Mouse (Mus musculus) CD4-positive, CD25-positive, alpha-beta regulatory T cell, adult 2 months (primary cell): Measurements from ENCODE around the gene Preb.
A peak's percentile ranks its signal among the peaks of the same experiment; 100 is the strongest.

Source experiments
- DNase-seq: peaks from one replicate; pipeline ENCODE4 v3.0.0-alpha.2; 2012; ENCODE audit warnings: low read depth, low spot score

Gene Preb

DNA sequence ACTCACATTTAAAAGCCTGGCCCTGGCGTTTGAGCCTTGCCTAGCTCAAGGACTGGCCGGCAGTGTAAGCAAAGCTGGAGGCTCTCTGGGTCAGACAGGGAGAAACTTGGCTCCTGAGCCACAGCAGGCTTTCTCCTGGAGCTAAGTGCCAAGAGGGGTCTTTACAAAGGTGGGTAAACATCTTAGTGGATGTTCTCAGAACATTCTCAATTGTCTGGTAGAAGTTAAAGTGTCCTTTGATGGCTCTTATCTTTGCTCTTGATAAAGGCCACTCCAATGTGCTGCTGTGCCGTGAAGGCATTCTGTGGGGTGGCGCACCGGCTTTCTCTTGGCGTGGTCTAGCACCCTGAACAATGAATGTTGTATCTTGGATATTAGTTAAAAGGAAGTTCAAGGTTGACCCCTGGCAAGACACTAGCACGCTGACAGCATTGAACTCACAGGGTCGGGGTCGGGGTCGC is 37.5 kb downstream of the Preb start:
- no peak for DNase-seq

DNA sequence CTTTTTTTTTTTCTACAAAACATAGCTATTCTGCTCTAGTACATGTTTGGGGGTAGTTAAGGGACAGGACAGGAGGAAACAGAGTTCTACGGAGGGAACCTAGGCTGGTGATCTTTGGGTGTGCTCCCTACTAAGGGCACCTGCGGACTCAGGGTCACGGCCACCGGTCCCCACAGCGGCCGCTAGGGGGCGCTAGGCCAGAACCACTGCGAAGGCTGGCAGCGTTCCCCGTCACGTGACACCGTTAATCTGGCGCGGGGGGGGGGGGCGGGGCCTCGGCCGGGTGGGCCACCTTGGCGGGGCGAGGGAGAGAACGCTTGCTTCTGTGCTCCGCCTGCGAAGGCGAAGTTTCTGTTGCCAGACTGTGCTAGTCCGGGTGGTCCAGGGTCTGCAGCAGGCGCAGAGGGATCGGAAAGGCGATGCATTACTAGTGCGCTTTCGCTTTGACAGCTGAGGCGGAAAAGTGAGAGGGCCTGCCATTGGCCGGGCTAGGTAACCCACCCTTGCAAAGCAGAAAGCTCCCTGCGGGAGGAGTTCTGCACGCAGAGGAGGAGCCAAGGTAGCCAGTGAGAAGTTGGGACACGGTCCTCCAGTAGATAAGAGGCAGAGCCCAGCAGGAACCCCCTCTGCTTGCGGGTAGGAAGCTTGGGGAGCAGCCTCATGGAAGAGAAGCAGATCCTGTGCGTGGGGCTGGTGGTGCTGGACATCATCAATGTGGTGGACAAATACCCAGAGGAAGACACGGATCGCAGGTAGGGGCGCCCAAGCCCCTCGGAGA is 38.7 kb downstream of the Preb start, which contains the start of gene Khk:
TSS of gene Khk (plus strand) at position 176 of the 778 bp plus-strand sequence.
- DNase-seq = peak; percentile 97

DNA sequence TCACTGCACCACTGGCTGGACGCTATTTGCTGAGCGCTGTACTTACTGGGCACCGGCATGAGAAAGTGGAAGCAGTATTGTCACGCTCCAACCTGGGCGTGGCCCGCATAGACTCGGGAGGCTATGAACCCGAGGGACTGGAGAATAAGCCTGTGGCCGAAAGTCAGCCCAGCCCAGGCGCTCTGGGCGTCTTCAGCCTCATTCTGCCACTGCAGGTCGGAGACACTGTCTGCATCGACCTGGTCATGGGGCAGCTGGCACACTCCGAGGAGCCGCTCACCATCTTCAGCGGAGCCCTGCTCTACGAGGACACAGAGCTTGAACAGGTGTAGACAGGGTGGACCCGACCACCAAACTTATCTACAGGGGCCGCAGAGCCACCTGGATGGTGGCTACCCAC is 39.5 kb downstream of the Preb start:
- no peak for DNase-seq

DNA sequence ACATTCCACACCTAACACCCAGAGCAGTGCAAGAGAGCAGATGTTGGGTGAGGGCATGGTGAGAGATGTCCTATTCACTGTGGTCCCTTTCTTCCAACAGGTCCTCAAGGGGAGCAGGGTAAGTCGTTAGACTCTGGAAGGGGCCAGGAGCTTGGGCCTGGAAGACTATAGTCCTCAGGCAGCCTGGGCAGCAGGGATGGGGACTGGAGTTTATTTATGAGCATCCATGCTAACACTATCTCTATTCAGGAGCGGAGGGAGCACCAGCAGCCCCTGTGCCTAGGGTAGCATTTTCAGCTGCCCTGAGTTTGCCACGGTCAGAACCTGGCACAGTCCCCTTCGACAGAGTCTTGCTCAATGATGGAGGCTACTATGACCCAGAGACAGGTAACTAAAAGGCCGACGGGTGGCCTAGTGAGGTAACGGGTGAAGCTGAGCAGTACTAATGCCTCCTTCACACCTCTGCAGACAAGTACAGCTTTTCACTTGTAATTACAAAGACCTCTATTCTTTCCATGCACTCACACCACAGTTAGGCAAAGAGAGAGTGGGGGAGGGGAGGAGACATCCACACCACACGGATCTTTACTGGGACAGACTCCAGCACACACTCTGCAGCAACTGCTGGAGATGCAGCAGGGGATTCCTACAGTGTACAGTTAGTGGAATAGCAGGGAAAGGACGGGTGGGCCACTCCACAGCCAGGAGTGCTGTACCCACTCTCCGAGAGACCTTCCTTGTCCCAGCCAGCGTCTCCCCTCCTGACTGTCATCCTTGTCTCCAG is 40.1 kb downstream of the Preb start:
- DNase-seq = no peak

DNA sequence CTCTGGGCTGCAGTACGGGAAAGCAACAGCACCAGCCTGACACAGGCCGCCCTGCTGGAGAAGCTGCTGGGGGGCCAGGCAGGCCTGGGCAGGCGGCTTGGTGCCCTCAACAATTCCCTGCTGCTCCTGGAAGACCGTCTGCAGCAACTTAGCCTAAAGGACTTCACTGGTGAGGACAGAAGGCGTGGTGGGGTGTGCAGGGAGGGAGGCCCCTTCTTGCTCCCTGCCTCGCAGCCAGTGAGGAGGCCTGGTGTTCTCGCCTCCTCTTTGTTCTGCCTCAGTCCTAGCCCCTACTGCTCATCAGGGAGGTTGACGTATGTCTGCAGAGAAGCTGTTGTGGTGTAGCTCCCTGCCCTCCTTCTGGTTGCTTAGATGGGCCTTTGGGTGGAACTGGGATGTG is 41.5 kb downstream of the Preb start:
- DNase-seq = no peak

DNA sequence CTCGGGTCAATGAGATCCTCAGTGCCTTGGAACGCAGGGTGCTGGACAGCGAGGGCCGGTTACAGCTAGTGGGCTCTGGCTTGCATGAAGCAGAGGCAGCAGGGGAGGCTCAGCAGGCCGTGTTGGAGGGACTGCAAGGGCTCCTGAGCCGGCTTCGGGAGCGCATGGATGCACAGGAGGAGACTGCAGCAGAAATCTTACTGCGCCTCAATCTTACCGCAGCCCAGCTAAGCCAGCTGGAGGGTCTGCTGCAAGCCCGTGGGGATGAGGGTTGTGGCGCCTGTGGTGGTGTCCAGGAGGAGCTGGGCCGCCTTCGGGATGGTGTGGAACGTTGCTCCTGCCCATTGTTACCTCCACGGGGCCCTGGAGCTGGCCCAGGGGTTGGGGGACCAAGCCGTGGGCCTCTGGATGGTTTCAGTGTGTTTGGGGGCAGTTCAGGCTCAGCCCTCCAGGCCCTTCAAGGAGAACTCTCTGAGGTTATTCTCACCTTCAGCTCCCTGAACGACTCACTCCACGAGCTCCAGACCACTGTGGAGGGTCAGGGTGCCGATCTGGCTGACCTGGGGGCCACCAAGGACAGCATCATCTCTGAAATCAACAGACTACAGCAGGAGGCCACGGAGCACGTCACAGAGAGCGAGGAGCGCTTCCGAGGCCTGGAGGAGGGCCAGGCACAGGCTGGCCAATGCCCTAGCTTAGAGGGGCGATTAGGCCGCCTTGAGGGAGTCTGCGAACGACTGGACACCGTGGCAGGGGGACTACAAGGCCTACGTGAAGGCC is 42.1 kb downstream of the Preb start:
- no peak for DNase-seq

DNA sequence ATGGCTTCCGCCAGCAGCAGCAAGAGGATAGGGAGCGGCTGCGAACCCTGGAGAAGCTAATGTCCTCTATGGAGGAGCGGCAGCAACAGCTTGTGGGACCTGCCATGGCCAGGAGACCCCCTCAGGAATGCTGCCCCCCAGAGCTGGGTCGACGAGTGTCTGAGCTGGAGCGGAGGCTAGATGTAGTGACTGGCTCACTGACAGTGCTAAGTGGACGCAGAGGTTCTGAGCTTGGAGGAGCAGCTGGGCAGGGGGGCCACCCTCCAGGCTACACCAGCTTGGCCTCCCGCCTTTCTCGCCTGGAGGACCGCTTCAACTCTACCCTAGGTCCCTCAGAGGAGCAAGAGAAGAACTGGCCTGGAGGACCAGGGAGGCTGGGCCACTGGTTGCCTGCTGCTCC is 42.8 kb downstream of the Preb start:
- no peak for DNase-seq

DNA sequence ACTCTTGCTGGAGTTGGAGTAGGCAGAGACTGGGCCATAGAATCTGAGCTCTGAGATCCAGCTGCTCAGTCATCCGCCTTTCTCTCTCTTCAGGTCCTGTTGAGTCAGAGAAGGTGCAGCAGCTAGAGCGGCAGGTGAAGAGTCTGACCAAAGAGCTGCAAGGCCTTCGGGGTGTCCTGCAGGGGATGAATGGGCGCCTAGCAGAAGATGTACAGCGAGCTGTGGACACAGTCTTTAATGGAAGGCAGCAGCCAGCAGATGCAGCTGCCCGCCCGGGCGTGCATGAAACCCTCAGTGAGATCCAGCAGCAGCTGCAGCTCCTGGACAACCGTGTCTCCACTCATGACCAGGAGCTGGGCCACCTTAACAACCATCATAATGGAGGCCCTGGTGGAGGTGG is 43.3 kb downstream of the Preb start:
- no peak for DNase-seq

DNA sequence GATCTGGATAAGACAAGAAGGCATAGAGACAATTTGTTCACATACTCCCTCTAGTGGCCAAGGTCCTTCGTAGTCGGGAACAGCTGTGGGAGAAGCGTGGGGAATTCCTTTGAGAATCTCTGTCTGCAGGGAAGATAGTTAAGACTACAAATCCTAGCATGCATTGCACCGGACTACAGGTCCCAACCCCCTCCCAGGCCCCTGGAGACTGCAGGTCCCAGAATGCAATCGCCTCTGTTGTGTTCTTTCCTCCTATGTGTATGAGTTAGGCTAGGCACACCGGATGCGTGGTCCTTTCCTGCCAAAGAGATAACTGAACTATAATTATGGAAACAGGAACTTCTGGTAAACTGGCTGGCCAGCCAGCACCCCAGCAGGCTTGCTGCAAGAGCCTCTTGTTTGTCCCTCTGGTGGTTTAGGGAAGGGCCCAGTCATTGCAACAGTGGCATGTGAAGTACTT is 44.2 kb downstream of the Preb start:
- DNase-seq = peak; percentile 79

DNA sequence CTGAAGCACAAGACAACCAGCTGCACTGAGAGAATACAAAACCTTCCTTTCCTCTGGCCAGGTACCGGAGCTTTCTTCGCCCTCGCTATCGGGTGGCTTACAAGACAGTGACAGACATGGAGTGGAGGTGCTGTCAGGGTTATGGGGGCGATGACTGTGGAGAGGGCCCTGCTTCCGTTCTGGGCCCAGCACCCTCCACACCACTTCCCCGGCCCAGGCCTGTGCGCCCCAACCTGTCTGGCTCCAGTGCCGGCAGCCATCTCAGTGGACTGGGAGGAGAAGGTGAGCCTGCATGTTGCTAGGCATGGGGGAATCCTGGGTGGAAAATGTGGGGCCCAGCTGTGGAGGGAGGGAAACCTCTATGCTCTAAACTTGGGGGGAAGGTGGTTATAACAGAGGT is 44.7 kb downstream of the Preb start:
- DNase-seq = no peak

DNA sequence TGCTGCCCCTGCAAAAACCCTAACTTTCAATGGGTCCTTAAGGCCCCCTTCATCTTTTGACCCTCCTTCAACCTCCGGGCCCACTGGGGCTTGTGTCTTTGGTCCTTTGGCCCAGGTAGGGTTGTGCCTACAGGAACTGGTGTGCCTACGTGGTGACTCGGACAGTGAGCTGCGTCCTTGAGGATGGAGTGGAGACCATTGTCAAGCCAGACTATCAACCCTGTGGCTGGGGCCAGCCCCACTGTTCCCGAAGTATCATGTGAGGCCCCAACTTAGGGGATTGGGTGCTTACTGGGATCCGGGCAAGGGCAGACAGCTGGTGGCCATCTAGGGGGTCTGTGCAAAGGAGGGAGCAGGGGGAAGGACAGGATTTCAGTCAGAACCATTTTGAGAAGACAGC is 45.3 kb downstream of the Preb start:
- DNase-seq = no peak

DNA sequence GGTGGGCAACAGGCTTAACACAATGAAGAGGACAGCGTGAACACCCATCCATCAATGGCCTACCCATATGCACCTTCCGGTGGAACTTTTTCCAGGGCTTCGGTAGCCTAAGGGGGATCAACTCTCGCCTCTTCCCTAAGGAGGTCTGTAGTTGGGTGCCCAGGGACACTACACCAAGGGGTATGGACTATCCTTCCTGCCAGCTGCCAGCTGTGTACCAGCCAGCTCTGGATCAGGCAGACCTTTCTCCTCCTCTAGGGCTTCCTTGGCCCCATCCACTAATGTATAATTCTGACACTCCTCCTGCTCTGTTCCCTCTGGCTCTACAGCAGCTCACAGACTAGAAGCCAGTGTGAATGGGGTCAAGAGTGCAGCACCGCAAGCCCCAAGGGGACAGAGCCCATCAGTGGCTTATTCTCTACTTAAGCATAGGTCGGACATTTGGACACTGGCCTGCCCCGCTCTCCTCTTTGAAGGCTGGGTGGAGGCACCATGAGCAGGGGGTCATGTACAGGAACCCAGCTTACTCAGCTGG is 46.0 kb downstream of the Preb start:
- no peak for DNase-seq

DNA sequence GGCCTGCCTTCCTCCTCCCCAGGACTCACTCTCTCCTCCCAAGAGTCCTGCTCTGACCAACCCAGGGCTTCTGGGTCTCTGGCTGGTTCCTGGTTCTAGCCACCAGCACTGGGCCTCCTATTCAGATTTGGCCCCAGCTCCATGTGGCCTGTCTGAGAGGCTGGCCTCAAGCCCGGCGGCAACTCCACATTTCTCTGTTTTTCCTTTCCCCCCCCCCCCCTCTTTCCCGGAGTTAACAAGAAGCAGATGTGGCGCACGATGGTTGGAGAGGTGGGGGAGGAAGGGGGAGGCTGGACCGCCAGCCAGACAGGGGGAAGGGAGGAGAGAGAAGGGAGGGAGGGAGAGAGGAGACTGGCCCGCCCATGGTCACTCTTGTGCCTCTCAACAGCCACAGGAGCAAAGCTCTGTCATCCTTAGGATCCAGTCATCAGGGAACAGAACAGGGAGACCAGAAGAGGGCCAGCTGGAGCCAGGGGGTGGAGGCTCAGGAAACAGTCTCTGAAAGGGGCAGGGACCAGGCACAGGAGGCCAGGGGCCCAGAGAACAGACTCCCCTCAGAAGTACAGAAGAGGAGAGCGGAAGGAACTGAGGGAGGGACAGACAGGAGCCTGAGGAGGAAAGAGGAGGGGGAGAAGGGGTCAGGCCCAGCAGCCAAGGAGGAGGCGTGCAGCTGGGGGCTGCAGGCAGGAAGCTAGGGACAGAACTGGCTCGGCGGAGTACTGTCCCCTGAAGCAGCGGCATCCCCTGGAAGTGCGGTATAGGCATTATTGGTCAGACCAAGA is 46.9 kb downstream of the Preb start, which contains the start of gene Emilin1:
TSS of gene Emilin1 (plus strand) at position 343 of the 782 bp plus-strand sequence.
- DNase-seq = no peak

DNA sequence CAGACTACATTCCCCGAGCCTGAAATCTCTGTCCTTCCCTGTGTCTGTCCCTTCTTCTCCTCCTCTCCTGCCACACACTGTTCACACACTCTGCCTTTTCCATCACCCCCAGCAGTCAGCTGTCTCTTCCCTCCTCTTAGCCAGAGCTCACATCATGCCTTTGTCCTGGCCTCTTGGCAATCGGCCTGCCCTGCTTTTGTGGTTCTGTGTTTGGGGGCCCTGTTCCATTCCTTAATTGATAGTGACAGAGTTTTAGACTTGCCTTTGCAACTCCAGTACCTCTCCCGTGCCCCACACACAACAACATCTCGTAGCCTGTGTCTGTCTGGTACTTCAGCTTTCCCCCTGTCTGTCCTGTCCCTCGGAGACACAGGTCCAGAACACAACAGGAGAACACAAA is 48.0 kb downstream of the Preb start:
- DNase-seq = no peak

DNA sequence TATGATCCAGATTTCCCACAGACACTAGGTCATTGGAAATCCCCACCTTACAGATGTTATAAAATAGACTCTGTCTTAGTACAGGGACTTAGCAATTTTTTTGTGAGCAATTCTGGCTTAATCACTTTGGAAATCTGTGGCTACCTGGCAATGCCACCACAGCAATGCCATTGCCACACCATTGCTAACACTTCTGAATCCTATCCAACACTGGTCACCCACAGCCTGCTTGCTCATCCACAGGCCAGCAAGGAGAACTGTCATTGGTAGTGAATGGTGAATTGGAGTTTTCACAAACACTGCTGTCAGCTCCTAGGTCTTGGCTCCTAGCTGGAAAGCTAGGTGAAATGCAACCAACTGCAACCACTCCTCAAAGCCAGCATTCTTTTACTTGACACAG is 49.7 kb downstream of the Preb start:
- no peak for DNase-seq

DNA sequence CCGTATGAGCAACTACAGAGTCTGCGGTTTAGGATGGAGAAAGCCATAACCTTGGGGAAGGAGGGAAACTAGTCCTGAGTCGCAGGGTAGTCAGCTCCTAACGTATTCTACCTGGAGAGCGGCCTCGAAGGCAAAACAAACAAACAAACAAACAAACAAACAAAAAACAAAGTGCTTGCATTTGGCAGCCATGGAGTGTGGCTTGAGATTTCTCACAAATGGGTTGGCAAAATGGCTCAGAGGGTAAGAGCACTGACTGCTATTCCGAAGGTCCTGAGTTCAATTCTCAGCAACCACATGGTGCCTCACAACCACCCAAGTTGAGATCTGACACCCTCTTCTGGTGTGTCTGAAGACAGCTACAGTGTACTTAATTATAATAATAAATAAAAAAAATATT is 50.3 kb downstream of the Preb start:
- no peak for DNase-seq

DNA sequence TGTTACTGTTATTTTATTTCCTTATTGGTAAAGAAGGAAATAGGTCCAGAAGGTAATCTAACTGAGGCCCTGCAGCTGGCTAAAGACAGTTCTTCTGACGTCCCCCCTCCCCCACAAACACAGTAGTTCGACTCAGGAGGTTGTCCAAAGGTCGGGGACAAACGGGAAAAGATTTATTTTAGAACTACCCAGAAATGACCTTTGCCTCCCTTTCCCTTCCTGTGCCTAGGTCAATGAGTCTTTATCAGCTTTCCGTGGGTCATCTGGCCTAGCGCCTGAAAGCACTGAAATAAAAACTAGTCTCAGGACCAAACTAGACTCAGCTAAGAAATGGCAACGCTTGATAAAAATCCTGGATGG is 50.9 kb downstream of the Preb start:
- no peak for DNase-seq

DNA sequence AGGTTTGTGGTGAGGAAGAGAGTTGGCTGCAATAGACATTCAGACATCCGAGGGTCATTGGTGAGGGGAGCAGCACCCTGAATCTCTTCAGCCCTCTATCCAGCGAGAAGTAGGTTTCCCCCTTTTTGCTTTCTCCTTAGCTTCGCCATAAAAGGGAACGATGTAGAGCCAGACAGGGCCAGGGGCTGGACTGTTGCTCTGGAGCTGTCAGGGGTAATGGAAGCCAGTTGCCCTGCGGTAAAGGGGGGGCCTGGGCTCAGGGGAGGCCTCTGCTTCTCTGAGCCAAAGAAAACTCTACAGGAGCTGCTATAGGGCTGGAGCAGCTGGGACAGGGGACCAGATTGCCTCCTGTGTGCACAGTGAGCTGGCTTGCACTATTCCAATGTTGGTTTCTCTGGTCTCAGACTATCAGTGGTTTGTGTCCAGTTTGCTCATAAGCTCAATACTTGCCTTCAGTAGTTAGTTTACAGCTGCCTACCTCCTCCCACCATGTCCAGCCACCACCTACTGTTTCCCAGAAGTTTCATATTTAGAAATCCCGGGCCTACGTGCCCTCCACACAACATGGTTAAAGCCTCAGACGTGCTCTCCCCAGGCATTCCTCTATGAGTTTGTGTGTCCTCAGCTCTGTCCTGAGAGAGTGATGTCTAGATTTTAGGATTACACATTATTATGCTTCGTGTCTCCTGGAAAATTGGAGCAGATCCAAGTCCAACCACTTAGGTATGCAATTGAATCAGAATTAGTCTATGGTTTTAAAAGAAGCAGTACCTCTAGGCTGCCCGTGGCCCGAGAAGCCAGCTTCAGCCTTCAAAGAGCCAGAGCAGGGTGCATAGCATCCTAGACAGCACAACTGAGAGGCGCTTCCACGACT is 51.5 kb downstream of the Preb start:
- DNase-seq = no peak

DNA sequence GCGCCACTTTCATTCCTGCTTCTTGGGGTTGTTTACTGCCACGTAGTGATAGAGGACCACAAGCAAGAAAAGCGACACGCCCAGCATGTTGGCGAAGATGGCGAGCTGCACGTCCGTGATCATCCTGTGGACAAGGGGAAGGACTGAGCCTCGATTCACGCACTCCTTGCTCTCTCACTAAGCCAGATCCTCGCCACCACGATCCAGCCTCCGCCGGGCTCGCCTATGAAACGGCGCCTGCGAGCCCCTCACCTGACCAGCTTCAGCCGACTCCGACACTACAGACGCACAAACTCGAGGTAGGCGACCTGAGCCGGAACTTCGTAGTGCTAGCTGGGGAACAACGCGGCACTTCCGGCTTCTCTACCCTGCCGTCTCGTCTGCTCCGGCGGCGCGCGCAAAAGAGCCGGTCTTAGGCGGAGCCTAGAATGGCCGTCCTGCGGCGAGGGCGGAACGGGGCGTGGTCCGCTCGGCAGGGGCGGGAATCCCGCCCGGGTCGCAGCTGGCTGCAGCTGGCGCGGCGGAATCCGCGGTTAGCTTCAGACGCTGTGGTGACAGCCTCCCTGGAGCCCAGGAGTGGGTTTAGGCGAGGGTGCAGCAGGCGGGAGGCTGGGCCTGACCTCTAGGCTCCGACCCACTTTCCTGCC is 52.6 kb downstream of the Preb start, which contains the start of gene Ost4:
TSS of gene Ost4 (minus strand) at position 376 of the 647 bp plus-strand sequence.
- peak; percentile 98 for DNase-seq
